Mouse (Mus musculus): ENCODE results near the gene Onecut1.

- no peak for TF ChIP-seq CTCF (IDR thresholded peaks at IDR 0.05; ENCODE audit: extremely low read depth, insufficient read depth, low read length)
- no peak for TF ChIP-seq POLR2A (IDR thresholded peaks at IDR 0.05; ENCODE audit: extremely low read depth, insufficient read depth, low read length)
These were observed 14.6 kb upstream of the Onecut1 start for GRCm38 (mm10) chr9:74846867-74847830.

Measured in cortical plate, adult 2 months (tissue).